Mouse (Mus musculus): Measurements from ENCODE around the gene Ypel3. TPM values are rescaled to one million over a fixed set of nuclear protein-coding genes. Genes with fewer than 3 reads are reported as not detected.

Gene Ypel3
- polyA plus RNA-seq, 1 experiment = 636 TPM

DNA sequence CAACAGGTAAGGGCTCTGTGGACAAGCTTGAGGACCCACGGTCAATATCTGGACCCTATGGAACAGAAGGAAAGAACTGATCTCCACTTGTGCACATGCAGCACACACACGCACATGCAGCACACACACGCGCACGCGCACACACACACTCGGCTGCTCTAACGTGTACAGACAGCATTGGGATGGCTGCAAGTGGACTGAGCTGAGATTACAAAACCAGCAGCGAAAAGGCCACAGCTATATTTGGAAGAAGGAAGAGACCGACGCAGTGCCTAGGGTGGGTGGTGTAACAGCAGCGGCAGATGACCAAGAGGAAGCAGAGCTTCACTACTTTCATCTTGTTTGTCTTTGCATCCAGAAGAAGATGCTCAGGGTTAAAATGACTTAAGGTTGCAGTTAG is 30.7 kb upstream of the Ypel3 start:
- TF ChIP-seq CTCF (IDR thresholded peaks at IDR 0.05; ENCODE audit: borderline replicate concordance, insufficient read depth, low read depth, low read length) (no peak), POLR2A (IDR thresholded peaks at IDR 0.05; ENCODE audit: borderline replicate concordance, insufficient read depth, low read length) (no peak)
- Histone ChIP-seq H3K4me1 (ENCODE audit: control insufficient read depth, insufficient read depth, low read length) (no peaks in the 10 kb centered on the region; the same call in 1 of the 2 replicates), H3K27me3 (ENCODE audit: control insufficient read depth, insufficient read depth, low read length) (no peaks in the 10 kb centered on the region), H3K27ac (ENCODE audit: insufficient read depth, low read length) (no peak overlapping the region), H3K4me3 (replicated peaks; ENCODE audit: insufficient read depth, low read depth, low read length) (no peak overlapping the region)
- no peak for DNase-seq
- WGBS = 86% methylated on average over 12 of the region's 12 CpGs

DNA sequence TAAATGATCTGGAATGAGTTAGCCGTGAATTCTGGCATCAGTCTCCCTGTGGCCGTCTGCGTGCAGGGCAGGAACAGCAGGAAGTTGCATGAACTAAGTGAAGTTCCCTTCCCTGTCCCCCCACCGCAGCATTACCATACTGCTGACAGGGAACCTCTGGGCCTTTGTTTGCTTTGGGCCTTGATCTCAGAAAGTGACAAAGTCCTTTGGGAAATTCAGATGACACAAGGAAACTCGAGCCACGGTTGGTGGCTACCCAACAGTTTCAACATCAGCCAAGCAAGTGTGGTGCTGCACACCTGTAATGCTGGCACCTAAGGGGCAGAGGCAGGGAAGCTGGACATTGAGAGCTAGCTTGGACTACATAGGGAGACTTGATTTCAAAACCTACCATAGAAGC is 30.0 kb upstream of the Ypel3 start:
- no peak overlapping the region for H3K27ac ChIP-seq (ENCODE audit: insufficient read depth, low read length)
- no peak overlapping the region for H3K4me3 ChIP-seq (replicated peaks; ENCODE audit: insufficient read depth, low read depth, low read length)
- H3K4me1 ChIP-seq (ENCODE audit: control insufficient read depth, insufficient read depth, low read length) = no peaks in the 10 kb centered on the region; the same call in 1 of the 2 replicates
- H3K27me3 ChIP-seq (ENCODE audit: control insufficient read depth, insufficient read depth, low read length) = no peaks in the 10 kb centered on the region
- TF ChIP-seq POLR2A (IDR thresholded peaks at IDR 0.05; ENCODE audit: borderline replicate concordance, insufficient read depth, low read length) (no peak), CTCF (IDR thresholded peaks at IDR 0.05; ENCODE audit: borderline replicate concordance, insufficient read depth, low read depth, low read length) (no peak)
- DNase-seq = no peak
- WGBS = 44% methylated on average over 6 of the region's 6 CpGs

DNA sequence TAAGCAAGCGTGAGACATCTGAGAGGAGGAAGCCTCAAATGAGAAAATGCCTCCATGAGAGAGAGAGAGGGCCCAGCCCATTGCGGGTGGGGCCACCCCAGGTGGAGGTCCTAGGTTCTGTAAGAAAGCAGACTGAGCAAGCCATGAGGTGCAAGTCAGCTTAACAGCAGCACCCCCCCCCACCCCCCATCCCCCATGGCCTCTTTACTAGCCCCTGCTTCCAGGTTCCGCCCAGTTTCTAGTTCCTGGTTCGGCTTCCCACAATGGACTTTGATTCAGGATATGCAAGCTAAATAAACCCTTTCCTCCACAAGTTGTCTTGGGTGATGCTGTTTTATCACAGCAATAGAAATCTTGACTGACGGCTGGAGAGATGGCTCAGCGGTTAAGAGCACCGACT is 27.9 kb upstream of the Ypel3 start:
- no peak for TF ChIP-seq POLR2A (IDR thresholded peaks at IDR 0.05; ENCODE audit: borderline replicate concordance, insufficient read depth, low read length)
- TF ChIP-seq CTCF (IDR thresholded peaks at IDR 0.05; ENCODE audit: borderline replicate concordance, insufficient read depth, low read depth, low read length) = no peak
- H3K4me3 ChIP-seq (replicated peaks; ENCODE audit: insufficient read depth, low read depth, low read length) = no peak overlapping the region
- H3K4me1 ChIP-seq (ENCODE audit: control insufficient read depth, insufficient read depth, low read length) = no peaks in the 10 kb centered on the region; the same call in 1 of the 2 replicates
- WGBS = 65% methylated on average over 7 of the region's 7 CpGs
- no peak overlapping the region for H3K27ac ChIP-seq (ENCODE audit: insufficient read depth, low read length)
- no peak for DNase-seq
- H3K27me3 ChIP-seq (ENCODE audit: control insufficient read depth, insufficient read depth, low read length) = no peaks in the 10 kb centered on the region

DNA sequence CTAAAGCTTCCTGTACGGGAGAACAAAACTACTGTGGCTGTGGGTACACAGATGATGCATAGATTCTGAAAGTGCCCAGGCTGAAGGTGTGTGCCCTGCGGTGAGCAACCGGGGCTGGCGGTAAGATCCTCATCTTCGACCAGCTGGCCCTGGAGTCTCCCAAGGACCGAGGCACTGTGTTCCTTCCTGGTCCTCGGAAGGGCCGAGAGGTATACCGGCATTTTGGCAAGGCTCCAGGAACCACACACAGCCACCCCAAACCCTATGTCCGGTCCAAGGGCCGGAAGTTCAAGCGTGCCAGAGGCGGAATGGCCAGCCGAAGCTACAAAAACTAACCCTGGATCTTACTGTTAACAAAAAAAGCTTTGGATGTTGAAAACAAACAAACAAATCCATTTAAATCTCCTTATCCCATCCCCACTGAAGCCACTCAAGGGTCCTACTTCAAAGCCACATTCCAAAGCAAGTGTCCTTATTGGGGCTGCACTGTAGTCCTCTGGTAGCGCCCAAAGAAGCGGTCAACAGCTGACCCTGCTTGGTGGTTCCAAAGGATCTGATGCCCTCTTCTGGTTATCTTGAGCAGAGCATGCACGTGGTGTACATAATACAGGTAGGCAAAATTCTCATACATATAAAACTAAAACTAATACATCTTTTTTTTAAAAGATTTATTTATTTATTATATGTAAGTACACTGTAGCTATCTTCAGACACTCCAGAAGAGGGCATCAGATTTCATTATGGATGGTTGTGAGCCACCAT is 27.0 kb upstream of the Ypel3 start:
- no peak for TF ChIP-seq POLR2A (IDR thresholded peaks at IDR 0.05; ENCODE audit: borderline replicate concordance, insufficient read depth, low read length)
- no peak for TF ChIP-seq CTCF (IDR thresholded peaks at IDR 0.05; ENCODE audit: borderline replicate concordance, insufficient read depth, low read depth, low read length)
- H3K27me3 ChIP-seq (ENCODE audit: control insufficient read depth, insufficient read depth, low read length) = no peaks in the 10 kb centered on the region
- no peak for DNase-seq
- no peak overlapping the region for H3K4me3 ChIP-seq (replicated peaks; ENCODE audit: insufficient read depth, low read depth, low read length)
- no peak overlapping the region for H3K27ac ChIP-seq (ENCODE audit: insufficient read depth, low read length)
- H3K4me1 ChIP-seq (ENCODE audit: control insufficient read depth, insufficient read depth, low read length) = peaks cover 3% of the 10 kb centered on the region
- 86% methylated on average over 17 of the region's 17 CpGs for WGBS

GRCm38 (mm10) chr7:126754866-126755265 is 21.9 kb upstream of the Ypel3 start:
- Histone ChIP-seq H3K27ac (ENCODE audit: insufficient read depth, low read length) (no peak overlapping the region), H3K4me3 (replicated peaks; ENCODE audit: insufficient read depth, low read depth, low read length) (peak overlapping the region; percentile 35), H3K4me1 (ENCODE audit: control insufficient read depth, insufficient read depth, low read length) (peaks cover 3% of the 10 kb centered on the region; the same call in 1 of the 2 replicates), H3K27me3 (ENCODE audit: control insufficient read depth, insufficient read depth, low read length) (no peaks in the 10 kb centered on the region)
- DNase-seq = peak; percentile 79 to 85
- no peak for TF ChIP-seq POLR2A (IDR thresholded peaks at IDR 0.05; ENCODE audit: borderline replicate concordance, insufficient read depth, low read length)
- TF ChIP-seq CTCF (IDR thresholded peaks at IDR 0.05; ENCODE audit: borderline replicate concordance, insufficient read depth, low read depth, low read length) = peak; percentile 87
- 1% methylated on average over 9 of the region's 9 CpGs for WGBS

- no peak for DNase-seq
- H3K4me3 ChIP-seq (replicated peaks; ENCODE audit: insufficient read depth, low read depth, low read length) = no peak overlapping the region
- WGBS = 80% methylated on average over 7 of the region's 7 CpGs
- H3K27ac ChIP-seq (ENCODE audit: insufficient read depth, low read length) = no peak overlapping the region
- H3K4me1 ChIP-seq (ENCODE audit: control insufficient read depth, insufficient read depth, low read length) = peaks cover 23% of the 10 kb centered on the region
- H3K27me3 ChIP-seq (ENCODE audit: control insufficient read depth, insufficient read depth, low read length) = no peaks in the 10 kb centered on the region
- TF ChIP-seq CTCF (IDR thresholded peaks at IDR 0.05; ENCODE audit: borderline replicate concordance, insufficient read depth, low read depth, low read length) = no peak
- TF ChIP-seq POLR2A (IDR thresholded peaks at IDR 0.05; ENCODE audit: borderline replicate concordance, insufficient read depth, low read length) = no peak
Measured at GRCm38 (mm10) chr7:126758539-126758938, 18.2 kb upstream of the Ypel3 start.

DNA sequence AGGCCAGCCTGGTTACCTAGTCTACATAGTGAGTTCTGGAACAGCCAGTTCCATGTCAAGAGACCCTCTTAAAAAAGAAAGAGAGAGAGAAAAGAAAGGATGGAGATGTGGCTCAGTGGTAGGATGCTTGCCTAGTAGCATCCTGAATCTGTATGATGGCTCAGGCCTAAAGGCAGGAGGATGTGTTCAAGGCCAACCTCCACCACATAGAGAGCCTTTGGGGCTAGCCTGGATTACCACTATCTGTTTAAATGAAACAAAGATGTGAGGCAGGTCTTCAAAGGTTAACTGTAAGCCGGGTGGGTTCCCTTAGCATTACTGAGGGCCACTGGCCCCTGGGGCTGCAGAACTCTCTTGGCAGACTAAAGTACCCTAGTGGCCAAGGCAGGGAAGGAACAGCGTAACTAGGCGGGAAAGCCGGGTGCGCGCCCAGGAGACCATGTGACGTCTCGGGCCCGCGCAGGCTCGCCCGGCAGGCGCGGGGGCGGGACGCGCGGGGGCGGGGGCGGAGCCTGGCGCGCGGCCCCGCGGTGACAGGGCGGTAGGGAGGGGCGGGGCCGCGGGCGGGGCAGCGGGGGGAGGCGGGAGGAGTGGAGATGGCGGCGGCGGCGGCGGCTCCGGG is 17.6 kb upstream of the Ypel3 start, which contains the start of gene Mapk3:
Gene Mapk3 (plus strand): TSS at position 552 of the 622 bp plus-strand sequence.
- Histone ChIP-seq H3K27ac (ENCODE audit: insufficient read depth, low read length) (peak within 1 kb of the TSS; percentile 95), H3K4me1 (ENCODE audit: control insufficient read depth, insufficient read depth, low read length) (peaks cover 23% of the 10 kb centered on the region), H3K27me3 (ENCODE audit: control insufficient read depth, insufficient read depth, low read length) (no peaks in the 10 kb centered on the region), H3K4me3 (replicated peaks; ENCODE audit: insufficient read depth, low read depth, low read length) (peak within 1 kb of the TSS; percentile 84)
- WGBS = 2% methylated on average over 29 of the region's 38 CpGs
- peak; percentile 90 to 91 for DNase-seq
- TF ChIP-seq POLR2A (IDR thresholded peaks at IDR 0.05; ENCODE audit: borderline replicate concordance, insufficient read depth, low read length) (peak; percentile 19; the same call in 1 of the 2 replicates), CTCF (IDR thresholded peaks at IDR 0.05; ENCODE audit: borderline replicate concordance, insufficient read depth, low read depth, low read length) (peak; percentile 71)

Data from cerebellum, adult 2 months (tissue).